Mouse (Mus musculus) hindbrain, embryonic 10.5 days (tissue): ENCODE results near the gene Catspere2. TPM values are rescaled to one million over a fixed set of nuclear protein-coding genes. Genes with fewer than 3 reads are reported as not detected.
"Not testable (repeated sequence)": the region's sequence is repeated elsewhere in the genome, so short reads cannot be mapped to it uniquely, and the experiment has no call there.

ENCODE experiments used
- DNase-seq: peaks from one replicate; pipeline ENCODE4 v3.0.0-alpha.2; 2017; ENCODE audit warnings: low spot score
- H3K27ac ChIP-seq: fragments of 300-500 bp; sonication (generic); 2 replicates; pipeline ENCODE4 v1.5.1; 2016; ENCODE audit warnings: mild to moderate bottlenecking, moderate library complexity
- H3K27me3 ChIP-seq: fragments of 300-500 bp; sonication (generic); 2 replicates; pipeline ENCODE4 v1.6.1; 2016; ENCODE audit warnings: mild to moderate bottlenecking; ENCODE audit not compliant: poor library complexity, insufficient read depth, severe bottlenecking
- H3K36me3 ChIP-seq: fragments of 300-500 bp; sonication (generic); 2 replicates; pipeline ENCODE4 v1.6.1; 2016; ENCODE audit warnings: mild to moderate bottlenecking, moderate library complexity
- H3K4me1 ChIP-seq: fragments of 300-500 bp; sonication (generic); replicated peaks from 2 replicates; pipeline ENCODE4 v1.6.1; 2016; ENCODE audit warnings: mild to moderate bottlenecking
- H3K4me3 ChIP-seq: fragments of 300-500 bp; sonication (generic); 2 replicates; pipeline ENCODE4 v1.5.1; 2016; ENCODE audit warnings: mild to moderate bottlenecking, moderate library complexity
- H3K9me3 ChIP-seq: fragments of 300-500 bp; sonication (generic); 2 replicates; pipeline ENCODE4 v1.6.1; 2016; ENCODE audit warnings: mild to moderate bottlenecking, moderate library complexity
- WGBS: fragments of 180-500 bp; shearing (Covaris S2); methylation state at CpG from one replicate; pipeline ENCODE4 v1.1.7; 2016; 5-methylcytosine and 5-hydroxymethylcytosine counted together
- polyA plus RNA-seq: library from polyadenylated mRNA; unstranded; fragments of >200 nt; fragmentation: Nextera tagmentation; extraction: Ambion mirVana; gene quantifications from 2 replicates; pipeline ENCODE4 v1.2.1, GENCODE M21; 2016

Catspere2 gene
- 0.16 TPM in 1 of 2 replicates, not detected in the other for polyA plus RNA-seq

DNA sequence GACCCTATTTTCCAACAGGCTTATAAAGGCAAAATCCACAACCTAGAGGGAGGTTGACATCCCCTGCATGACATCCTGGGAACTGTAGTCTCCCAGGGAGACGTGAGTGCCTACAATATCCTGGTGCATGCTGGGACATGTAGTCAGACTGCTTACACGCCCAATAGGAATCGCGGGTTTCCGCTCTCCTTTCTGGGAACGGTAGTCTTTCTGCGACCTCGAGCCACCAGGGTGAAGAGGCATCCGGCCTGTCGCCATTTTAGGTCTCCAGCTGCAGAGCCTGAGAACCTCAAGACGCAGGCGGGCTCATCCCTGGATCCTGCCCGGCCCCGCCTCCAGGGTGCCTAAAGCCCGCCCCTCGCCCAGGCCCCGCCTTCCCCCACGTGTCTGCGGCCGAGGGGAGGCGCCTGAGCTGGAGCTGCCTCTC lies at the start of gene Catspere2:
Gene Catspere2 (plus strand): TSS at position 400 of the 427 bp plus-strand sequence.
- H3K27ac ChIP-seq, result peak within 1 kb of the TSS; percentile 77

DNA sequence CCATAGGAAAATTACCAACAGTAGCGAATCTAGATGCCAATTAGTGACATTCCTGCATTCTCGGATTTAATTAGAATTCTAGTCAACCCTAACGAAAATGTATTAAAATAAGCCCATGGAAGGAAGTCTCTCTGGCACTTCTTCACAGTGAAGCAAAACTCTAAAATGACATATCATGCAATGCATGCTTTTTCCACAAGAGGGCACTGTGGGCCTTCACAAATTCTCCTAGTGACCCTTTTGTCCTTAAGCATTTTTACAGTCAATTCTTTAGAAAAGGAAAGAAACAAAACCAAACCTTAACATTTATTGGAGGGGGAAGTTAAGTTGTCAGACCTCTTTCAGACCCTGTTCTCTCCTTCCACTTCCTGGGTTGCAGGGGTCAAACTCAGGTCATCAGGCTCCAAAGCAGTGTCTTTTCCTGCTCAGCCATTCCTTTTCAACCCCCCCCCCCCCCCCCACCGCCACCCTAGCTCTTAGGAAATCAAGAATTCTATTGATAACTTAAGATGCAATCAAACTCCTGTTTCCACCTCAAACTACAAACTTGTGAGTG lies 42.7 kb upstream of the Catspere2 start:
- not testable (repeated sequence) for H3K4me3 ChIP-seq, H3K9me3 ChIP-seq, H3K4me1 ChIP-seq, H3K36me3 ChIP-seq, H3K27me3 ChIP-seq, H3K27ac ChIP-seq
- peak; percentile 2 for DNase-seq
- 4% methylated on average over 3 of the region's 4 CpGs for WGBS

More for the DNA sequence above, at the start of gene Catspere2:
- H3K9me3 ChIP-seq, H3K36me3 ChIP-seq, H3K27me3 ChIP-seq, H3K4me1 ChIP-seq: not testable (repeated sequence)
- WGBS, result under 1% methylated on average over 21 of the region's 21 CpGs
- peak; percentile 92 for DNase-seq
- H3K4me3 ChIP-seq, result peak within 1 kb of the TSS; percentile 63

DNA sequence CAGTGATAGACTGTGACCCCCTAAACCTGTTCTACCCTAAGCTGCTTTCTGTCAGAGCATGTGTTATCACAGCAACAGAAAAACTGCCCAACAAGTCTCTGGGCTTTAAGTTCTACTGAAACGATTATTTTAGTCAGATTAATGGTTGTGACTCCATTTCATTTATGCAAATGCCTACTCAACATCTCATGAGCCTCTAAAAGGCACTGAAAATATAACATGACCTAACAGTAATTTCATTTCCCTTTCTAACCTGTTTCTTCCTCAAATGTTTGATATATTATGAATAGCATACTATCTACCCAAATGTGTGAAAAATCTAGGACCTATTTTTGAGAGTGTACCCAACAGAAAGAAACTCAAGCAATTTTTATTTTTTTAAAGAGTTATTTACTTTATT lies 1.9 kb upstream of the Catspere2 start:
- Histone ChIP-seq H3K4me3 (no peak overlapping the region), H3K27me3 (no peaks in the 10 kb centered on the region), H3K4me1 (peaks cover 4% of the 10 kb centered on the region; the same call in 1 of the 2 replicates), H3K36me3 (no peaks in the 10 kb centered on the region), H3K9me3 (no peaks in the 10 kb centered on the region), H3K27ac (no peak overlapping the region)
- no peak for DNase-seq
- WGBS, result 76% methylated on average over 1 of the region's 1 CpGs

DNA sequence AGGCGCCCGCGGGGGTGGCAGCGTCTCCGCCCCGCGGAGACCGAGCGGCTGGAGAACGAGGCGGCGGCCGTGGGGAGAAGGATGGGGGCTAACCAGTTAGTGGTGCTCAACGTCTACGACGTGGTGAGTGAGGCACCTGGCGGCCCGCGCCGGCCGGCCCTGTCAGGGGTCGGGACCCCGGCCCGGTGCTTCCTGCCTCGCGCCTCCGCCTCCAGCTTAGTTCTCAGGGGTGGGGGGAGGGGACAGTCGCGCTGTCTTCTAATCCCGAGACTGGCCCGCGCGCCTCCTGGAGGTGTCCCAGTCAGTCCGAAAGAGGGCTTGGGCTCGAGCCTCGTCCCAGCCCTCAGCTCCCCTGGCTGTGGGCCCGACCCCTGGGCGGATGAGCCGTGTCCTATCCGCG lies 359 bp downstream of the Catspere2 start:
- under 1% methylated on average over 27 of the region's 41 CpGs for WGBS
- not testable (repeated sequence) for H3K9me3 ChIP-seq, H3K27me3 ChIP-seq, DNase-seq, H3K4me1 ChIP-seq, H3K36me3 ChIP-seq
- Histone ChIP-seq H3K27ac (peak overlapping the region; percentile 77), H3K4me3 (peak overlapping the region; percentile 63)

DNA sequence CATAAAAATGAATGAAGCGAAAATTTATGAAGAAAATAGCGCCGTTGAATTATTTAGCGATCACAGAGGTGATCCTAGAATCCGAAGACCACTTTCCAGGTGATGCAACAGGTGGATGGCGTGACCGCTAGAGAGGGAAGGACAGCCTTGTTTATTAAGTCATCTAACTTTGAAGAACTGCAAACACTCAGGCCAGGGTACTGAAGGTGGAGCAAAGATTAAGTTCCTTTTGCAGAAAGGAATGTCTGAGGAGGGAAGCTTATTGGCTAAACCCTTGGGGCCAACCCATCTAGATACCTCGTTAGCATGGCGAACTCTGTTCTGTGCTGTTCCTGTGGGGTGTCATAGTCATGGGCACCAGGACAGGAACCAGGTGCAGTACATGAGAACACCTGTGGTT lies 983 bp downstream of the Catspere2 start:
- no peaks in the 10 kb centered on the region for H3K27me3 ChIP-seq
- no peaks in the 10 kb centered on the region; the same call in 1 of the 2 replicates for H3K9me3 ChIP-seq
- H3K4me1 ChIP-seq, result peaks cover 4% of the 10 kb centered on the region; the same call in 1 of the 2 replicates
- no peak for DNase-seq
- WGBS, result 63% methylated on average over 9 of the region's 9 CpGs
- no peak overlapping the region for H3K27ac ChIP-seq
- H3K36me3 ChIP-seq, result no peaks in the 10 kb centered on the region
- peak overlapping the region; percentile 38 for H3K4me3 ChIP-seq

DNA sequence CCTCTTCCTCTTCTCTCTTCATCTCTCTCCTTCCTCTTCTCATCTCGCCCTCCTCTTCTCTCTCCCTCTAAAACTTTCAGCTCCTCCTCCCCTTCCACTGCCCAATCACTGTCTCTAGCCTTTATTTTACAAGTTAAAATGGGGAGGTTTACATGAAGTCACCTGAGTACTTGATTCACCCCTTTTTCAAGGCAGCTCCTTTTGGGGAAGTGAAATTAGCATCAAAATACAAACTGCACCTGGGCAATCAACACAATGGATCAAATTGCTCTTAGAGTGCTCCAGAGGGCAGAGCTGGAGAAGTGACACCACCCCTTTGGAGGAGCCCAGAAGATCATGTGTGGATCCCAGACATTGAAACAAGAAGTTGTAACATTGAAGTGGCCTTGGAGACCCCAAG lies 4.3 kb downstream of the Catspere2 start:
- H3K27ac ChIP-seq, H3K4me1 ChIP-seq, H3K36me3 ChIP-seq, H3K4me3 ChIP-seq, DNase-seq, H3K9me3 ChIP-seq, H3K27me3 ChIP-seq: not testable (repeated sequence)
- WGBS, result 80% methylated on average over 1 of the region's 1 CpGs

DNA sequence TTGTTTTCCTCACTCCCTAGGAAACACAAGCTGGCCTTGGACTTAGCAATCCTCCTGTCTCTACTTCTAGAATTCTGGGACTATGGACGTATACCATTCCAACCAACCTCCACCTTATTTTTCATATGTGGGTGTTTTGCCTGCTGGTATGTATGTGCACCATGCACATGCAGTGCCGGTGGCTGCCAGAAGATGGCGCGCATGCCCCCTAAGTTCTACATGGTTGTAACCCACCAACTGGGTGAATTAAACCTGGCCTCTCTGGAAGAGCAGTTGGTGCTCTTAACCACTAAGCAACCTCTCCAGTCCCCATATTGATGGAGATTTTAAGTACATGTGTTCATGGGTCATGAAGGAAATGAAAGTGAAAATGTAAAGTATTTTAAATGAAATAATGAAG lies 89.6 kb downstream of the Catspere2 start:
- H3K9me3 ChIP-seq, H3K4me1 ChIP-seq, H3K4me3 ChIP-seq, H3K27ac ChIP-seq, DNase-seq, H3K36me3 ChIP-seq, H3K27me3 ChIP-seq: not testable (repeated sequence)
- 56% methylated on average over 4 of the region's 4 CpGs for WGBS

DNA sequence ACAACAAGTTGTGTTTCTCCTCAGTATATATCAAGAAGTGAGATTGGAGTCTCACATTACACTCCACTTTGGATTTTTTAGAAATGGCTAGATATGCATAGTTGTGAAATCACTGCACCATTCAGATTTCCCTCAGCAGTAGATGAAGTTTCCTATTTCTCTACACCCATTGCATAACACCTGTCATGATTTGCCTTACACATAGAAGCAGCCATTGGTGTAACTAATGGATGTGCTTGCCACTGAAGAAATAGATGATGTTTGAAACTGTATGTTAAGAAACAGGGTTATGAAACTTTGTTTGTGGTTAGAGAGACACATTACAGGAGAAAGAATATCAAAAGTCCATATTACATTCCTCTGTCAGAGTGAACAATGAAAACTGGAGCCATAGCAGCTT lies 114.6 kb downstream of the Catspere2 start:
- H3K36me3 ChIP-seq, DNase-seq, H3K4me1 ChIP-seq, H3K27me3 ChIP-seq, H3K9me3 ChIP-seq, H3K27ac ChIP-seq, H3K4me3 ChIP-seq: not testable (repeated sequence)

DNA sequence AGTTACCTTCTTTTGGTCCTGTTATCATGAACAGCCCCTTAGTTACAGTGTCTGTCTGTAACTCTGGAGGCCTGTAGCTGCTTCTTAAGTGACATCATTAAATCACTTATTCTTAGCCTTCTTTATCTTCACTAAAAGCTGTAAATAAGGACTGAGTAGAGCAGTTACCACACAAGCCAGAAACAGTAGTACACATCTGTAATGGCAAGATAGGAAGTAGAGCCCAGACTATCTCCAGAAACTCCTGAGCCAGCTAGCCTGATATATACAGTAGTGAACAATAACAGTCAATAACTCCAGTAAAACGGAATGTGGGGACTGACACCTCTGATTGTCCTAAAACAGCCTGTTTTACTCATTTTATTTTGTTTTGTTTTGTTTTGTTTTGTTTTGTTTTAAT lies 125.3 kb downstream of the Catspere2 start:
- not testable (repeated sequence) for H3K4me3 ChIP-seq, H3K27ac ChIP-seq, H3K4me1 ChIP-seq, H3K27me3 ChIP-seq, DNase-seq, H3K36me3 ChIP-seq, H3K9me3 ChIP-seq
- WGBS, result 93% methylated on average over 1 of the region's 1 CpGs

DNA sequence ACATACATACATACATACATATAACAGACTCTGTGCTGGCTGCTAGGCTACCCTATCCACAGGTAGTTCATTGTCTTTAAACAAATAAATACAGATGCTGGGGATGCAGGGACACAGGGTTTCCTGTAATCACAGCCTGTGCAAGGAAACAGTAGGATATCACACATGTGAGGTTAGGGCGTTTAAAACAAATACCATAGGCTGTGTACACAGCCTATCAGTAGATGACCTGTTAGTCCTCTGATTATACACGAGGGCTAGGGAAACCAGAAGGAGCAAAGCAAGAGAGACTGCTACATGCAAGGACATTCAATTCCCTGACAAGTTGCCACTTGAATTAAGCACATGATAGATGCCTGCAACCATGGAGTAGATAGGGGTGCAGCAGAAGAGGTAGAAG lies 139.0 kb downstream of the Catspere2 start:
- H3K27ac ChIP-seq, DNase-seq, H3K4me1 ChIP-seq, H3K4me3 ChIP-seq, H3K27me3 ChIP-seq, H3K9me3 ChIP-seq, H3K36me3 ChIP-seq: not testable (repeated sequence)
- WGBS, result 71% methylated on average over 2 of the region's 2 CpGs

DNA sequence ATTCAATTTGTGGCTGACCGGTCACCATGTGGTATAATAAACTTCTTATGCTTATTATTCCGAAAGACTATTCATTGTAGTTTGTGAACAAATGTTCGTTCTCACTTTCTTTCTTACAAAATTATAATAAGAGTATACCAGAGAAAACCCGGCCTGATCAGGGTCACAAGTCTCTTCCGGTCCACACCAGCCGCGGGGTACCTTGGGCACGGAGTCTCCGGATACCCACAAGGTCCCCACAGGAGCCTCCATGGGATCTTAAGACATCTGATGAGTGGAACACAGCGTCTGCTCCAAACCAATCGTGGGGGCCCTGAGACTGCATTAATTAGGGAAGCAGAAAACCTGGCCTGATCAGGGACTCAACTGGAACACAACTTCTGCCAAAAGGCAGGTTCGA lies 151.1 kb downstream of the Catspere2 start:
- H3K27me3 ChIP-seq, result no peaks in the 10 kb centered on the region
- 95% methylated on average over 12 of the region's 12 CpGs for WGBS
- H3K27ac ChIP-seq, result no peak overlapping the region
- H3K36me3 ChIP-seq, result no peaks in the 10 kb centered on the region
- H3K9me3 ChIP-seq, result peaks cover 3% of the 10 kb centered on the region; the same call in 1 of the 2 replicates
- H3K4me1 ChIP-seq, result no peaks in the 10 kb centered on the region
- DNase-seq, result no peak
- H3K4me3 ChIP-seq, result no peak overlapping the region

DNA sequence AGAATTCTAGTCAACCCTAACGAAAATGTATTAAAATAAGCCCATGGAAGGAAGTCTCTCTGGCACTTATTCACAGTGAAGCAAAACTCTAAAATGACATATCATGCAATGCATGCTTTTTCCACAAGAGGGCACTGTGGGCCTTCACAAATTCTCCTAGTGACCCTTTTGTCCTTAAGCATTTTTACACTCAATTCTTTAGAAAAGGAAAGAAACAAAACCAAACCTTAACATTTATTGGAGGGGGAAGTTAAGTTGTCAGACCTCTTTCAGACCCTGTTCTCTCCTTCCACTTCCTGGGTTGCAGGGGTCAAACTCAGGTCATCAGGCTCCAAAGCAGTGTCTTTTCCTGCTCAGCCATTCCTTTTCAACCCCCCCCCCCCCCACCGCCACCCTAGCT lies 163.3 kb downstream of the Catspere2 start:
- DNase-seq, H3K9me3 ChIP-seq: not testable (repeated sequence)
- 7% methylated on average over 1 of the region's 2 CpGs for WGBS

DNA sequence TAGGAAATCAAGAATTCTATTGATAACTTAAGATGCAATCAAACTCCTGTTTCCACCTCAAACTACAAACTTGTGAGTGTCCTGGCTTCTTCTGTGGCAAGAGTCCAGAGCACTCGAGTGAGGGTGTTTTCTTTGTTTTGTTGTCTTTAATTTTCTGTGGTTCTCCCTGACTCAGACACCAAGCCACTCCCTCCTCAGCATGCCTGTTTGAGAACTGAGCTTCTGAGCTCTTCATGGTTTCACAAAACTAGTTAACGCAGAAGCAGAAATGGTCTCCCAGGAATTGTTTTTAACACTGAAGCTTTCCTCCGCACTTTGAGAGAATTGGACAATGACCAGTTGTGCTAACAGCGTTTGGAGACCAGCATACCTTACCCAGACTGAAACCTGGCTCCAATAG lies 163.7 kb downstream of the Catspere2 start:
- not testable (repeated sequence) for H3K4me1 ChIP-seq, H3K36me3 ChIP-seq, H3K27me3 ChIP-seq, H3K4me3 ChIP-seq, H3K9me3 ChIP-seq, DNase-seq
- WGBS, result 41% methylated on average over 4 of the region's 4 CpGs
- peak overlapping the region; percentile 70; the same call in 1 of the 2 replicates for H3K27ac ChIP-seq

More for the DNA sequence above, 163.3 kb downstream of the Catspere2 start:
- H3K27me3 ChIP-seq, H3K4me1 ChIP-seq, H3K27ac ChIP-seq, H3K36me3 ChIP-seq, H3K4me3 ChIP-seq: not testable (repeated sequence)

DNA sequence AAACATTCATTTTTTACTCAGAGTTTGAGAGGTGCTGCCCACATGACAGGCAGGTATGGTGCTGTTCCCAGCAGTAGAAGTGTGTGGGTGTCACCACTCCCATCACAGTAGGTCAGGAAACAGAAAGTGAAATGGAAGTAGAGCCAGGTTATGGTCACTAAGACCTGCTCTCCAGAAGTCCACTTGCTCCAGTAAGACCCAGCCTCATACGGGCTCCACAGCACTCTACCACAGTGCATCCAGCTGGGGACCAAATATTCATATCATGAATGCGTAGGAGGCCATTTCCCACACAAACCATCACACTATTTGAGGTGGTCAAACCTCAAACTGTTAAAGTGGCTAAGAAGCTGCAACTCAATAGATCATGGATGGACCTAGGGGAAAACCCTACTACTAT lies 199.0 kb downstream of the Catspere2 start:
- Histone ChIP-seq H3K4me3 (no peak overlapping the region), H3K27ac (no peak overlapping the region), H3K36me3 (no peaks in the 10 kb centered on the region), H3K27me3 (no peaks in the 10 kb centered on the region), H3K4me1 (no peaks in the 10 kb centered on the region), H3K9me3 (0 out of 2 replicates have a peak, but pooled peaks cover 3% of the 10 kb centered on the region)
- no peak for DNase-seq
- WGBS, result 96% methylated on average over 2 of the region's 2 CpGs
